Mouse (Mus musculus): Measurements from ENCODE around the gene Ccdc162. TPM values are rescaled to one million over a fixed set of nuclear protein-coding genes. Genes with fewer than 3 reads are reported as not detected.
A peak's percentile ranks its signal among the peaks of the same experiment; 100 is the strongest.

The Ccdc162 gene
- 1 to 10 TPM; 1.5 to 1.6 TPM for polyA plus RNA-seq (2017; shearing (Covaris generic))

GRCm38 (mm10) chr10:41716029-41716897 lies at the start of gene Ccdc162:
TSS of gene Ccdc162 (minus strand) at chr10:41716634.
- no peak for ATAC-seq

- no peak for ATAC-seq
Observed at GRCm38 (mm10) chr10:41765586-41765985, 49.2 kb upstream of the Ccdc162 start.

GRCm38 (mm10) chr10:41763741-41764385 lies 47.4 kb upstream of the Ccdc162 start:
- no peak for ATAC-seq

- ATAC-seq = no peak
Observed at GRCm38 (mm10) chr10:41760866-41761265, 44.4 kb upstream of the Ccdc162 start.

GRCm38 (mm10) chr10:41758041-41758440 lies 41.6 kb upstream of the Ccdc162 start:
- ATAC-seq = no peak

GRCm38 (mm10) chr10:41757226-41757625 lies 40.8 kb upstream of the Ccdc162 start:
- ATAC-seq = no peak

- ATAC-seq = peak; percentile 84
Observed at GRCm38 (mm10) chr10:41751867-41752480, 35.5 kb upstream of the Ccdc162 start.

GRCm38 (mm10) chr10:41749306-41749705 lies 32.9 kb upstream of the Ccdc162 start:
- no peak for ATAC-seq

GRCm38 (mm10) chr10:41746554-41746953 lies 30.1 kb upstream of the Ccdc162 start:
- ATAC-seq = no peak

GRCm38 (mm10) chr10:41744006-41744405 lies 27.6 kb upstream of the Ccdc162 start:
- no peak for ATAC-seq

GRCm38 (mm10) chr10:41740221-41740620 lies 23.8 kb upstream of the Ccdc162 start:
- no peak for ATAC-seq

GRCm38 (mm10) chr10:41737245-41737644 lies 20.8 kb upstream of the Ccdc162 start:
- no peak for ATAC-seq

GRCm38 (mm10) chr10:41735398-41735797 lies 19.0 kb upstream of the Ccdc162 start:
- no peak for ATAC-seq

- ATAC-seq = no peak
Observed at GRCm38 (mm10) chr10:41733214-41733613, 16.8 kb upstream of the Ccdc162 start.

GRCm38 (mm10) chr10:41731932-41732331 lies 15.5 kb upstream of the Ccdc162 start:
- no peak for ATAC-seq

GRCm38 (mm10) chr10:41730746-41731145 lies 14.3 kb upstream of the Ccdc162 start:
- ATAC-seq = no peak

- no peak for ATAC-seq
Observed at GRCm38 (mm10) chr10:41726215-41726614, 9.8 kb upstream of the Ccdc162 start.

- no peak for ATAC-seq
Observed at GRCm38 (mm10) chr10:41719587-41719986, 3.2 kb upstream of the Ccdc162 start.

- no peak for ATAC-seq
Observed at GRCm38 (mm10) chr10:41715557-41715956, 877 bp downstream of the Ccdc162 start.

- no peak for ATAC-seq
Observed at GRCm38 (mm10) chr10:41711467-41711866, 5.0 kb downstream of the Ccdc162 start.

GRCm38 (mm10) chr10:41710773-41711172 lies 5.7 kb downstream of the Ccdc162 start:
- no peak for ATAC-seq

- ATAC-seq = no peak
Observed at GRCm38 (mm10) chr10:41709341-41709740, 7.1 kb downstream of the Ccdc162 start.

- ATAC-seq = no peak
Observed at GRCm38 (mm10) chr10:41699669-41700068, 16.8 kb downstream of the Ccdc162 start.
